Mouse (Mus musculus) hematopoietic stem cell, adult 5-6 weeks (primary cell): ENCODE measurements around the gene Coro7. TPM values are rescaled to one million over a fixed set of nuclear protein-coding genes. Genes with fewer than 3 reads are reported as not detected.
A peak's percentile ranks its signal among the peaks of the same experiment; 100 is the strongest.

Experiments used
- ATAC-seq, 2 experiments: fragments of 125-278 bp in 1 of 2; replicated peaks in 1 of 2; 2 replicates each; pipeline ENCODE4 v1.8.0; 2016 to 2017; ENCODE audit warnings: inconsistent platforms in 2 of 2, mild to moderate bottlenecking in 2 of 2, moderate number of reproducible peaks in 2 of 2, low read depth in 1 of 2, moderate TSS enrichment in 1 of 2; ENCODE audit not compliant: low FRiP score in 2 of 2, poor library complexity in 2 of 2, severe bottlenecking in 2 of 2, insufficient read depth in 1 of 2, low TSS enrichment in 1 of 2
- total RNA-seq: library from RNA; stranded (forward); fragments of 172-1452, 232-1000 nt; gene quantifications from 2 replicates; pipeline ENCODE4 v1.2.3, GENCODE M21; 2017

Gene Coro7
- total RNA-seq, 1 experiment from 2014 or later, result 65.0 TPM

- peak; percentile 68 to 72 for ATAC-seq
Measured at GRCm38 (mm10) chr16:4607818-4608531, 71.6 kb downstream of the Coro7 start.

DNA sequence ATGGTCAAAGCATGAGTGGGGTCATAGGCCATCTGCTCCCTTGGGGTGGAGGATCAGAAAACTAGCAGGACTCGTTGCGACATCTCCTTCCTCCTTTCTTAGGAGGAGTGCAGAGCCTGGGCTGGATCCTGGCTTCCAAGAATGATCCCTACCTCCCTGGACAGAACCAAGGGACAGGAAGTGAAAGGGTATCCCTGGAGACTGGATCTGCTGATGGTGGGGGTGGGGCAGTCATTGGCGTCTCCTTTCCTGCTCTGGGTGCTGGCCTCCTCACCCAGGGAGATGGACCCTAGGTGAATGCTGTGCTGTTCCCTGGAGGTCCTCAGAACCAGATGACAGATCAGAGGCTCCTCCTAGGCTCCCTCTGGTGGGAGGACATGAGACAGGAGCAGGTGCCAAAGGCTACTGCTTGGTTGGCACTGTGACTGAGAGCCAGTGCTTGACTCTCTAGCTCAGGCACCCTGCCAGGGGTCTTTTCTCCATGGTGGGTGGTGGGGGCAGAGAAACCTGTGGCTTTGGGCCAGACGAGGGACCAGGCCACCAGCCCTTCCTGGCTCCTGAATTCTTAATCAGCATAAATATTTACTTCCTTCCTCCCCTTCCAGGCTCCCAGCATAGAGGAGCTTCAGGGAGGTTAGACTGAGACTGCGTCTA, 73.0 kb downstream of the Coro7 start:
- ATAC-seq, result peak in 1 of 2 experiments; percentile 32; a peak in 1 of 4 replicates

DNA sequence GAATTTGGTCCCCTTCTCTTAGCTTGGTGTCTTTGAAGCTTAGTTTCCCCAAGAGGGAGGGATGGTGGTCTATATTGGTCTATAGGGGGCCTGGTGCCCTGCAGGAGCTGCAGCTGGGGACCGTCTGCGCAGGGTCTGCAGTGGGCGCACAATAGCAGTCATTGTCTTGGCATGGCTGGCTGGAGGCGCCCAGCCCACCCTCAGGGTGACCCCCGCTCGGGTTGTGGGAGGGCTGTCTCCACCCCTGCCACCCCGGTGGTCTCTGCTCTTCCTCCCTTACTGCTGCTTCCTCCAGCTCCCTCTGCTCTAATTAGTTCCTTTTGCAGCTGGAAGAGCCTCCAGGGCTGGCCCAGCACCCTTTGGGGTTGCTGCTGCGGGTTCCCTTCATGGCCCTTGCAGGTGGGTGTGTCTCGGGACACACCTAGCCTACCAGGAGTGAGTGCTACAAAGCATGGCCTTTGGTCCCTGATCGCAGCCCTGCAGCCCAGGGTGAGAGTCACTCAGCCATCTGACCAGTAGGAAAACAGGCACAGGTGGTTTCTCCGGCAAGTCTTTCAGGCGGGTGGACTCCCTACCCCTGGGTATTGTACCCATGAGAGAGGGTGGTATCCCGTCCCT, 74.0 kb downstream of the Coro7 start:
- ATAC-seq, result no peak

DNA sequence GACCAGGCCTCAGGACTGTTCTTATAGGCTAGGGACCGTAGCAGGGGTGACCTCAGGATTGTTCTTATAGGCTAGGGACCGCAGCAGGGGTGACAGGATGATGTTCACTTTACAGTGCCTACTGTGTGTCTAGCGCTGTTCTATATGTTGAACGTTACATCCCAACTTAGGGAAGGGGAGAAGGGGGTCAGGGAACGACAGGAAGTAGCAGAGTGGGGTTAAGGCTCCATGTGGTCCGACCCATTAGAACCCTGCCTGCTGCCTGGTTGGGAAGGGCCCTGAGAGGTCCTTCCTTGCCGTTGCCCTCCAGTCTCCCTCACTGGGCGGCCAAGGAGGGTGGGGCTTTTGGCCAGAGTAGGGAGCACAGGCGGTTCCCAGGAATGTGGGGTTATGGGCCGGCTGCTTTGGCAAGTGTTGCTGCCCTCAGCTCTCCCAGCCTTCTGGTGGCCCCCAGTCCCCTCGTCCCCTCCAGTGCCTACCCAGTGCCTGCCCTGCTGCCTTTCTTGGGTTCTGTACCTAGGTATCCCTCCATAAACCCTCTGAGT, 75.2 kb downstream of the Coro7 start:
- no peak for ATAC-seq

DNA sequence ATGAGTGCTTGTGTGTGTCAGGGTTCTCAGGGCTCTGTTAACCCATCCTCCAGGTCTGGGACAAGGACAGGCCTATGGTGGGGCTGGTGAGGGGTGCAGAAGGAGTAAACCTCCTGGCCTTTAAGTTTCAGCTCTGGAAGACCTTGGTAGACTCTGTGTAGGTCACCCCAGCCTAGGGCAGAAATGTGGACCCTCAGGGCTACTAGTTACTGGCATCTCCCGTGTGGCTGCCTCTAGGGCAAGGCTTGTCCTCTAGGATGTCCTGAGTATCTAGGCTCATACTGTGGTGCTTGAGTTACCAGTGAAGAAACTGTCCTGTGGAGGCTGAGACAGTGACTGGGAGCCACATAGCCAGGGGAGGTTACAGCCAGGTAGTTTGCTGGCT, 76.1 kb downstream of the Coro7 start:
- ATAC-seq, result no peak

DNA sequence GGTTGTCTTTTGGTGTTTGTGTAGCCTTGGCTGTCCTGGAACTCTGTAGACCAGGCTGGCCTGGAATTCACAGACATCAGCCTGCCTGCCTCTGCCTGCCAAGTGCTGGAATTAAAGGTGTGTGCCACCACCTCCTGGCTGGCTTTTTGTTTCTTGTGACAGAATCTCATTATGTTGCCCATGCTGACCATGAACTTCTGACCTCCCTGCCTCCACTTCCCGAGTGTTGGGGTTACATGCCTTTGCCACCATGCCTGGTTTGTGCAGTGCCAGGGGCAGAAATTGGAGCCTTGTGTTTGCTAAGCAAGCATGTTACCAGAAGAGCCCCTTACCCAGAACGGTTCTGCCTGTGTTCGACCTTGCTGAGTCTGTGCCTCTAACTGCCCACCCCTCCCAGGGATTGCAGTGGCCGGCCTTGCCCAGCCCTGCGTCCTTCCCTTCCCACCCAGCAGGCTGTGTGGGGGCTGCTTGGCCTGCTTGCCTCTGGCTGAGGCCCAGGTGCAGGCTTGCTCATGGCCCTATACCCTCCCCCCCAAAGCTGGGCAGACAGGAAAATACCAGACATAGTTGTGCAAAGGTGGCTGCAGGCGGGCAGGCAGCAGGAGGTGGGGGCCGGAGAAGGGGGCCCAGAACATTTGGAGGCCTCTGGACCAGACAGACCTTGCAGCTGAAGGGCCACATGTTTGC, 76.7 kb downstream of the Coro7 start:
- no peak for ATAC-seq

DNA sequence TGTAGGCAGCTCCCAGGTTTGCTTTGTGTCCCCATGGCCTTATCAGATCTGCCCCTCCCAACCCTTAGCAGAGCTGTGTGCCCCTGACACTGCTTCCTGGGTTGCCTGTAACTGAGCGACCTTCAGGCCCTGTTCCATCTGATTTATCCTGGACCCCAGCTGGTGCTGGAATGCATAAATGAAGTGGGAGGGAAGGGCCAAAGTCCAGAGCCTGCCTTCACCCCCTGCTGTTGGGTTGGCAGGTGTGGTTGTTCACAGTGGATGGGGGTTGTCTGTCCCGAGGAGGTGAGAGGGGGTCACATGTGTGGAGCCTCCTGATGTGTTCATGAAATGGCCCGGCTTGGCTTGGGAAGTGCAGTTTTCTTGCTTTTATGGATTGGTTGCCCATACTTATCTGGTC, 77.4 kb downstream of the Coro7 start:
- no peak for ATAC-seq

DNA sequence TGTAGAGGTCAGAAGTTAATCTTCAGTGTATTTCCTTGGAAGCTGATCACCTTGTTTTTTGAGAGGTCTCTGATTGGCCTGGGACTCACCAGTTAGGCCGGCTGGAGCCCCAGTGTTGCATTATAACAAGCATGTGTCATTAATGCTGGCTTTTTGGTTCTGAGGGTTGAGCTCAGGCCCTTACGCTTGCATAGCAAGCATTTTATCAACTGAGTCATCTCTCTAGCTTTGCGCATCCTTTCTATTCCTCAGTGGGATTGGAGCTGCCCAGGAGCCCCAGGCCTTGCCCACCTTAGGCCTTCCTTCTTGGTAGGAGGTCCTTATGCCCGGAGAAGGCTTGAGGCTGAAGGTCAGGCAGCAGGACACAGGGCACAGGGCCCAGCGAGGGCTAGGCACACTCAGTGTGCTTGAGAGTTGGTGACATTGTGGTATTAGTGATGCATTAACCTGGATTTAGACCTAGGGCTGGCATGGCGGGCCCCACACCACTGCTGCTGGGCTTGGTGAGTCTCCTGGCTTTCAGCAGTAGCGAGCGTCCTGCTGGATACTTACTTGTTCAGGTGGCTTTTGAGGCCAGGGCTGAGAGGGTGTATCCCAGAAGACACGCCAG, 78.8 kb downstream of the Coro7 start:
- no peak for ATAC-seq

GRCm38 (mm10) chr16:4599616-4600015, 80.0 kb downstream of the Coro7 start:
- ATAC-seq, result no peak

- no peak for ATAC-seq
Measured at GRCm38 (mm10) chr16:4598891-4599543, 80.6 kb downstream of the Coro7 start.

DNA sequence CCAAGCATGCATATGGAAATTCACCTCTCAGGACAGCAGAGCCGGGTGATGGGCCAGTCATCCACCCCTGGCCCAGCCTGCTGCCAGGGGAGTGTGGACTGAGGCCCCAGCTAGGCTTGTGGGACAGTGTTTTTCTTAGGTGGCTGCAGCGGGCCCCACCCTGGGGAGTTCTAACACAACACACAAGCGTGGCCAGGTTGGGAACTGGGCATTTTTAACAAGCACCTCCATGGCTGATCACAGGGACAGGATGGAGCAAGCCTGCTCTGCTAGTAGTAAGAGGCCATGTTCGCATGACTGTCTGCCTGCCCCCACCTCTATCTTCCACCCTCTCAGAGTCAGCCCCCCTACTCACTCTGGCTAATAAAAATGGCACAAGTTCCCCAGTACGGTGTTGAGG, 81.5 kb downstream of the Coro7 start:
- no peak for ATAC-seq

- no peak for ATAC-seq
Measured at GRCm38 (mm10) chr16:4597296-4597695, 82.3 kb downstream of the Coro7 start.

GRCm38 (mm10) chr16:4596836-4597235, 82.7 kb downstream of the Coro7 start:
- ATAC-seq, result no peak

DNA sequence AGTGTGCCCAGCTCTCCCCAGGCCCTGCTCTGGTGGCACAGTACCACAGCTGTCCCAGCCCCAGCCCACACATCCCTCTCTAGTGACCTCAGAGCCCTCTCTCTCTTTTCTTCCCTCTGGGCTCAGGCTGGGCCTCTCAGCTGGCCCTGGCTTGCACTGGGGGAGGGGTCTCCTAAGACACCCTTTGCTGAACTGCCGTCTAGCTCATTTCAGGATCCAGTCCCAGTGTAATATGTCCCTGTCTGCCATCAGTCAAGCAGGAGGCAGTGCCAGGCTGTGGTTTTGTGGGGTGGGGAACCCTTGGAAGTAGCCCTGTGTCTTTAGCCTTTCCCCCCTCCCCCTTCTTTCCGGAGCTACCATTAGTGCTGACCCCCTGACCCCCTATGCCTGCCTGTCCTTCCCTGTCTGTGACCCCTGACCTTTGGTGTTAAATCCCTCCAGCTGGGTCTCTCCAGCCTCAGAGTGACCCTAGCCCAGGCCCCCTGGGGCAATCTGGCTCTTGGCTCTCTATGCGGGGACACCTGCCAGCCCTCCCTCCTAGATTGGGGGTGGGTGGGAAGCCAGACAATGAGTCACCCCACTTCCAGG, 83.3 kb downstream of the Coro7 start:
- no peak for ATAC-seq

- ATAC-seq, result no peak
Measured at GRCm38 (mm10) chr16:4595527-4595963, 84.0 kb downstream of the Coro7 start.

GRCm38 (mm10) chr16:4594814-4595526, 84.6 kb downstream of the Coro7 start:
- peak; percentile 23 to 31; a peak in 1 of 4 replicates for ATAC-seq
